Mouse (Mus musculus) kidney, embryonic 14.5 days (tissue): ENCODE data around the gene C1qtnf6. TPM values are rescaled to one million over a fixed set of nuclear protein-coding genes. Genes with fewer than 3 reads are reported as not detected.

ENCODE experiments used
- ATAC-seq: fragments of 200-750 bp; cut with Nextera tagmentation; 2 replicates; pipeline ENCODE4 v1.8.0; 2017; ENCODE audit warnings: moderate number of reproducible peaks, mild to moderate bottlenecking, moderate TSS enrichment, moderate library complexity; ENCODE audit not compliant: low FRiP score, low TSS enrichment
- H3K27ac ChIP-seq: fragments of 300-500 bp; sonication (generic); 2 replicates; pipeline ENCODE4 v1.5.1; 2014; ENCODE audit warnings: low read depth, mild to moderate bottlenecking, low read length, moderate library complexity, mixed read lengths
- H3K27me3 ChIP-seq: fragments of 300-500 bp; sonication (generic); 2 replicates; pipeline ENCODE4 v1.6.1; 2014; ENCODE audit warnings: mild to moderate bottlenecking, low read length; ENCODE audit not compliant: control insufficient read depth, insufficient read depth
- H3K36me3 ChIP-seq: fragments of 300-500 bp; sonication (generic); 2 replicates; pipeline ENCODE4 v1.6.1; 2014; ENCODE audit warnings: low read length, mixed read lengths; ENCODE audit not compliant: control insufficient read depth, insufficient read depth
- H3K4me1 ChIP-seq: fragments of 300-500 bp; sonication (generic); 2 replicates; pipeline ENCODE4 v1.6.1; 2014; ENCODE audit warnings: low read length, mixed read lengths; ENCODE audit not compliant: control insufficient read depth, insufficient read depth
- H3K4me2 ChIP-seq: fragments of 300-500 bp; sonication (generic); replicated peaks from 2 replicates; pipeline ENCODE4 v1.6.1; 2014; ENCODE audit warnings: low read depth, mild to moderate bottlenecking, low read length
- H3K4me3 ChIP-seq: fragments of 300-500 bp; sonication (generic); 2 replicates; pipeline ENCODE4 v1.5.1; 2014; ENCODE audit warnings: mild to moderate bottlenecking, low read length
- H3K9ac ChIP-seq: fragments of 300-500 bp; sonication (generic); 2 replicates; pipeline ENCODE4 v1.6.1; 2014; ENCODE audit warnings: low read depth, mild to moderate bottlenecking, low read length, moderate library complexity
- H3K9me3 ChIP-seq: fragments of 300-500 bp; sonication (generic); 2 replicates; pipeline ENCODE4 v1.6.1; 2016; ENCODE audit warnings: low read length; ENCODE audit not compliant: control insufficient read depth
- WGBS: fragments of 180-500 bp; shearing (Covaris S2); extraction: QIAGEN DNeasy Blood & Tissue Kit; methylation state at CpG from one replicate; pipeline ENCODE4 v1.1.7; 2014; 5-methylcytosine and 5-hydroxymethylcytosine counted together
- polyA plus RNA-seq: library from polyadenylated mRNA; unstranded; fragments of >200 nt; fragmentation: Nextera tagmentation; extraction: Ambion mirVana; gene quantifications from 2 replicates; pipeline ENCODE4 v1.2.1, GENCODE M21; 2014

The C1qtnf6 gene
- polyA plus RNA-seq, 1 experiment from 2014 or later = 31.9 TPM

DNA sequence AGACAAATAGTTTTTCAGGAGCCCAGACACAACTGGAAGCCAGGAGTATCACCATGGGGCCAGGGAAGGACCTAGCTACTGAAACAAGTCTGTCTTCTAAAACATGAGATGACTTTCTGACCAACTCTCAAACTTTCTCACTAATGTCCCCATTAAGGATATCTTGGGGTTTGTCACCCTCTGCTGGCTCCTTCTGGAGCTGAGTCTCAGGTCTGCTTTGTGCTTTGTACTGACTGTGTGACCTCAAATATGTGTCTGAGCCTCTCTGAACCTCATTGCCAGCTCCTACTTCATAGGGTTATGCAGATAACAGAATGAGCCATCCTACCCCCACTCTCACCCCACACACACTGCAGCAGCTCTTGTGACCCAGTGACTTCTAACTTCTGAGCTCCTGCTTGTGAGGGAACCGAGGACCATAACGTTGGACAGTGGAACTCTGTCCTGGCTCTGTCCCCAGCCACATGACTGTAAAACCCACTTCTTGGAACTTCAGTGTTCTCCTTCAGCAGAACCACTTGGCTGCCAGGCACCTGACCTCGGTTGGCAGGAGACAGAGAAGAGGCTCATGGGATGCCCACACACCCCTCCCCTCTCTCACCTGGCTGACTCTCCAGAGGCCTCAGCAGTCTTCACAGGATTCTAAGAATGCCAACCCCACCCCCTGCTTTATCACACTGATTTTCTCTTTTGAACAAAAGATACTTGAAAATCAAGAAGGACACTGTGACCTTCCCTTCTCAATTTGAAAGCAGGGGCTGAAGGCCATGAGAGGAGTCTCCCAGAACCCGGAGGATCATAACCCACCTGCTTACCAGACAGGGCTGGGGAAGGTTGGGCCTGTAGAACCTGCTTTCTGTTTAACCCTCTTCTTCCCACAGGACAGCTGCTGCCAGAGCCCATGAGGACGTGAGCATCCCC, 16.5 kb upstream of the C1qtnf6 start:
- no peaks in the 10 kb centered on the region for H3K36me3 ChIP-seq
- 0 out of 2 replicates have a peak, but pooled peaks cover 4% of the 10 kb centered on the region for H3K9me3 ChIP-seq
- H3K27ac ChIP-seq = no peak overlapping the region
- 0 out of 2 replicates have a peak, but pooled peaks cover 5% of the 10 kb centered on the region for H3K27me3 ChIP-seq
- no peak for ATAC-seq
- no peaks in the 10 kb centered on the region; the same call in 1 of the 2 replicates for H3K4me1 ChIP-seq
- H3K9ac ChIP-seq = no peak overlapping the region
- H3K4me3 ChIP-seq = no peak overlapping the region
- 52% methylated on average over 5 of the region's 5 CpGs for WGBS
- no peak overlapping the region for H3K4me2 ChIP-seq

DNA sequence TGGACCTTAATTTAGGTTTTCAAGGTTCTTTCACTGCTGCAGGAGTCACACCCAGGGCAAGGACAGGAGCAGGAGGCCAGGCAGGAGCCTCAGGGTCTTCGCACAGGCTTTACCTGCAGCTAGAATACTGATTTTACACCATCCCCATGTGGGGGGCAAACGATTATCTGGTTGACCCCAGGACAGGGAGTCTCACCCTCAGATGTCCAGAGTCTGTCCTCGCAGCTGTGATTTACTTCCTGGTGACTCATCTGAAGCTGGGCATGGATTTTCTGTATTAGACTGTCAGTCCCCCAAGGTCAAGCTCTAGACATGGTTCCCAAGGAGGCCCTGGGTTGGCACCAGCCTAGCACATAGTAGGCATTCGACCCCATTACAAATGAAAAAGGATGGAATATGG, 14.8 kb upstream of the C1qtnf6 start:
- 78% methylated on average over 4 of the region's 4 CpGs for WGBS
- Histone ChIP-seq H3K4me1 (no peaks in the 10 kb centered on the region; the same call in 1 of the 2 replicates), H3K9me3 (0 out of 2 replicates have a peak, but pooled peaks cover 1% of the 10 kb centered on the region), H3K4me3 (no peak overlapping the region), H3K4me2 (no peak overlapping the region), H3K36me3 (no peaks in the 10 kb centered on the region), H3K9ac (no peak overlapping the region), H3K27ac (no peak overlapping the region), H3K27me3 (0 out of 2 replicates have a peak, but pooled peaks cover 5% of the 10 kb centered on the region)
- ATAC-seq = no peak

DNA sequence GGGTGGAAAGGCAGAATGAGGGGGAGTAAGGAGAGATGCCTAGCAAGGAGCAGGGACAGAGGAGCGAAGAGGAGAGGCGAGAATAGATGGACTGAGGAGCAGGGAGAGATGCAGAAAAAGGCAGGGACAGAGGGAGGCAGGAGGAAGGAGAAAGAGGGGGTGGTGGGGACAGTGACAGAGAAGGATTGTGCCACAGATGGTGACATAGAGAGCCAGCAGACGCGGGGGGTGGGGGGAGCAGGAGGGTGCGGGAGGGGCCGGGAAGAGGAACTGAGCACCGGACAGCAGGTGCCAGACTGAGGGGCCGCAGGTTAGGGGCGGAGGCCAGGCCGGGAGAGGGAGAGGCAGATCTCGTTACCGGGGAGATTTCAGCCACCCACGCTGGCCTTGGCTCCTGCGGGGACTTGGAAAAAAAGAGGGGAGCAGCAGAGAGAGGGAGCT, 13.4 kb upstream of the C1qtnf6 start, which contains the start of gene Sstr3:
Gene Sstr3 (minus strand): TSS at position 125 of the 441 bp plus-strand sequence.
- H3K9ac ChIP-seq = peak within 1 kb of the TSS; percentile 42; the same call in 1 of the 2 replicates
- H3K4me1 ChIP-seq = no peaks in the 10 kb centered on the region; the same call in 1 of the 2 replicates
- 0 out of 2 replicates have a peak, but pooled peaks cover 5% of the 10 kb centered on the region for H3K27me3 ChIP-seq
- no peak within 1 kb of the TSS for H3K4me3 ChIP-seq
- H3K4me2 ChIP-seq = peak within 1 kb of the TSS; percentile 22
- peak; percentile 37 for ATAC-seq
- H3K27ac ChIP-seq = no peak within 1 kb of the TSS; the same call in 1 of the 2 replicates
- H3K36me3 ChIP-seq = no peaks in the 10 kb centered on the region
- H3K9me3 ChIP-seq = no peaks in the 10 kb centered on the region
- whole genome bisulfite sequencing = 6% methylated on average over 14 of the region's 14 CpGs

DNA sequence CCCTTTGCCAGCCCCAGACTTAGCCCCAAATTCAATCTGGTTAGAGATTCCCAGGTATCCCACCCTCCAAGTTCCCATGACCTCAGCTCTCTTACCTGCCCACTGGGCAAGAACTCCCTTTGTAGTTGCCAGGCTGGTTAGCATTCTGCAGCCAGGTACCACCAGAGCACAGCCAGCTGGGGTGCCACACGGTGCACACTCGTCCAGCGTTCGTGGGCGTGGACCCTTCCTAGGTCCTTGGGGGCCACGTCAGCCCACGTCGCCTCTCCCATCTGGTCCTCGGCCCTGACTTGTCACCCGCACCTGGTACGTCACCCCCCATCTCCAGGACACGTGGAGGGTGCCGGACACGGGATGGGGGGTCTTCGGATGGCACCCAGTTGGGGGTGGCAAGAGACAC, 12.8 kb upstream of the C1qtnf6 start:
- WGBS = 44% methylated on average over 15 of the region's 15 CpGs
- H3K9ac ChIP-seq = peak overlapping the region; percentile 18; the same call in 1 of the 2 replicates
- no peaks in the 10 kb centered on the region for H3K9me3 ChIP-seq
- H3K4me3 ChIP-seq = no peak overlapping the region
- H3K4me1 ChIP-seq = no peaks in the 10 kb centered on the region; the same call in 1 of the 2 replicates
- H3K4me2 ChIP-seq = peak overlapping the region; percentile 19; the same call in 1 of the 2 replicates
- 0 out of 2 replicates have a peak, but pooled peaks cover 5% of the 10 kb centered on the region for H3K27me3 ChIP-seq
- ATAC-seq = peak; percentile 7; the same call in 1 of the 2 replicates
- H3K27ac ChIP-seq = no peak overlapping the region
- H3K36me3 ChIP-seq = no peaks in the 10 kb centered on the region

DNA sequence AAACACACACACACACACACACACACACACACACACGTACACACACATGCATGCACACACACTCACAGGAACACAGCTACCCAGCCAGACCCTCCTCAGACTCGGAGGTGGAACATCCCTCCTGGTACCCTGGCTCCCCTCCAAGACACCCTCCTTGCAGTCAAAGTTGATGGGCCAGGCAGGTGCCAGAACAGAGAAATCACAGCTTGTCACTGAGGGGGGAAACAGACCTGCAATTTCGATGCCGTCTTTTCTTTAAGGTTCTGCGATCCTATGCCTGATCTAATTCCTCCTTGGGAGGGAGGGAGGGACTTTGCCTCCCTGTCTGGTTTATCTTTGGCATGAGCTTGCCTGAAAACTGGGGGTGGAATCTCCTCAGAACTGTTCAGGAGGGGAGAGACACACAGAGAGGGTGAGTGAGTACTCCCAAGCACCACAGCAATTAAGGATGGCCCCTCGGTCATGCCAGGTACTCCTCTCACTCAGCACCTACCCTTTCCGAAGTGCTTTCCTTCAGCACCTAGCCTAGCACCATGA, 11.6 kb upstream of the C1qtnf6 start:
- ATAC-seq = no peak
- Histone ChIP-seq H3K4me1 (no peaks in the 10 kb centered on the region; the same call in 1 of the 2 replicates), H3K4me2 (no peak overlapping the region), H3K9me3 (no peaks in the 10 kb centered on the region), H3K9ac (no peak overlapping the region), H3K4me3 (no peak overlapping the region), H3K36me3 (no peaks in the 10 kb centered on the region), H3K27ac (no peak overlapping the region), H3K27me3 (0 out of 2 replicates have a peak, but pooled peaks cover 5% of the 10 kb centered on the region)
- WGBS = 62% methylated on average over 7 of the region's 7 CpGs

DNA sequence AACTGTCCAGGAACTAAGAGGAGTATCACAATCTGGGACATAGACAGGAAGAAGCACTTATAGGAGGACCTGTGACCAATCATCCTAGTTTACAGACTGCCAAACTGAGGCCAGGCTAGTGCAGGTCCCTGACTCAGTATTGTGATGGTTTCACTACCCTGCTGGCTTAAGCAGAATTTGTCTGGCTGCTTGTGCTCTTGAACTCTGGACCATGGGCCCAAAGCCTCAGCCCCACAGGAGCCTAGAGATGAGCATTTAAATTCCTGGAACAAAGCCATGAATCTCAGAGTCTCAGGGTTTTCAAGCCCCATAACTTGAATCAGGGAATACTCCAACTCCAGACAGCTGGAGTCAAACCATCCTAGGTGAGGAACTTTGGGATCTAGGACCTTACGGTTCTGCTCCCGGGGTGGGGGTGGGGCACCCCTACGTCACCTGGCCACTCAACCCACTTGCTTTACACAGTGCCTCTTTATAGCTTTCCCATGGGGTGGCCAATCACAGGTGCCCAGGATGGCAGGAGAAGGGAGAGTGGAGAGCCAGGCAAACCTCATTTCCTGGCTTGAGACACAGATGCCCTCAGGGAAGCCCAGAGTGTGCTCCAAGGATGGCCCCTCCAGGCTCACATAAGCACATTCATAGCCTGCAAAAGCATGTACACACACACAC, 11.0 kb upstream of the C1qtnf6 start:
- H3K9me3 ChIP-seq = no peaks in the 10 kb centered on the region
- H3K9ac ChIP-seq = no peak overlapping the region
- H3K36me3 ChIP-seq = no peaks in the 10 kb centered on the region
- ATAC-seq = no peak
- H3K4me2 ChIP-seq = no peak overlapping the region
- H3K4me1 ChIP-seq = no peaks in the 10 kb centered on the region; the same call in 1 of the 2 replicates
- H3K4me3 ChIP-seq = no peak overlapping the region
- 76% methylated on average over 3 of the region's 3 CpGs for WGBS
- H3K27me3 ChIP-seq = 0 out of 2 replicates have a peak, but pooled peaks cover 5% of the 10 kb centered on the region
- no peak overlapping the region for H3K27ac ChIP-seq

DNA sequence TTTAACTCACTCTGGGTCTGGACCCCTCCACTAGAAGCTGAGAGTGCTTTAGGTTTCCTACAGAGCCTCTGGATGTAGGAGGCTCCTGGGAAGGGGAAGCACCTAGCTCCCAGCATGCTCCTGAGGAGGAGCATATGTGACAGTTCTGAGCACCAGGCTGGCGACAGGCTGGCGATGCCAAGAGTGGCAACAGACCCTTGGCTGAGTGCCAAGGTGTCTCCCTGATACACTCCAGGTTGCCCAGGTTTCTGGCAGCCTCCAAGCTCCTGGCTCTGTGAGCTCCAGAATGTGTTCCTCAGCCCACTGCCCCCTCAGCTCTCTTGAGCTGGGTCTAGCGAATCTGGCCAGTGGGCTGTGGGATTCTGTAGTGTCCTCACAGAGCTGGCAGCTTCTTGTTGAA, 10.4 kb upstream of the C1qtnf6 start:
- Histone ChIP-seq H3K36me3 (no peaks in the 10 kb centered on the region), H3K27ac (no peak overlapping the region), H3K9ac (no peak overlapping the region), H3K9me3 (no peaks in the 10 kb centered on the region), H3K4me3 (no peak overlapping the region), H3K4me2 (no peak overlapping the region), H3K27me3 (0 out of 2 replicates have a peak, but pooled peaks cover 5% of the 10 kb centered on the region), H3K4me1 (no peaks in the 10 kb centered on the region; the same call in 1 of the 2 replicates)
- no peak for ATAC-seq
- 64% methylated on average over 3 of the region's 3 CpGs for WGBS

DNA sequence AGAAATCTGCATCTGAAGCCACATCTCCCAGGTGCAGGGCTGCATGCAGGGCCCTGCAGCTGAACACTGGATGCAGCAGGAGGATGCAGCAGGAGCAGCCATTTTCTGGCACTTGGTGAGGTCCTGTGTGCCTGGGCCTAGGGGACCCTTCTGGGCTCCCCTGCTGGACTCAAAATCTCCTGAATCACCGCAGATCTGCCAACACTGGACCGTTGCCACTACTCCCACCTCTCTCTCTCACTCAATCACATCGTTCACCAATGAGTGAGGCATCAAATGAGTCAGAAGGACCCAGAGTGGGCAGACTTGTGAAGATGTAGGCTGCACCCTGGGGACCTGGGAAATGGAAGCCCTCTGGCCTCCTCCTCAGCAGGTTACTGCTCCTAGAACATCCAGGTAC, 9.8 kb upstream of the C1qtnf6 start:
- ATAC-seq = no peak
- Histone ChIP-seq H3K9me3 (no peaks in the 10 kb centered on the region), H3K36me3 (no peaks in the 10 kb centered on the region), H3K4me3 (no peak overlapping the region), H3K4me1 (no peaks in the 10 kb centered on the region; the same call in 1 of the 2 replicates), H3K27ac (no peak overlapping the region), H3K9ac (no peak overlapping the region), H3K27me3 (0 out of 2 replicates have a peak, but pooled peaks cover 5% of the 10 kb centered on the region), H3K4me2 (no peak overlapping the region)
- whole genome bisulfite sequencing = 69% methylated on average over 3 of the region's 3 CpGs
